Mouse (Mus musculus): ENCODE data around the gene Cbln3. TPM values are rescaled to one million over a fixed set of nuclear protein-coding genes. Genes with fewer than 3 reads are reported as not detected.

Cbln3 gene
- total RNA-seq (2015) (0.17 TPM in 1 of 2 replicates, not detected in the other), total RNA-seq (2017) (0.07 TPM in 1 of 2 replicates, not detected in the other)

- peak; percentile 20; the same call in 1 of the 2 replicates for ATAC-seq (replicated peaks; ENCODE audit: poor library complexity)
Measured at GRCm38 (mm10) chr14:55884166-55884565, at the start of gene Cbln3. Cbln3 (minus strand) TSS chr14:55884392.

GRCm38 (mm10) chr14:55933586-55933985 is 49.4 kb upstream of the Cbln3 start:
- no peak; the same call in 1 of the 2 replicates for ATAC-seq (replicated peaks; ENCODE audit: poor library complexity)

- ATAC-seq (replicated peaks; ENCODE audit: poor library complexity): 0 out of 2 replicates have a peak, but pooled peaks have one; percentile 24
Measured at GRCm38 (mm10) chr14:55929263-55929997, 45.2 kb upstream of the Cbln3 start.

GRCm38 (mm10) chr14:55926847-55927246 is 42.7 kb upstream of the Cbln3 start:
- ATAC-seq (replicated peaks; ENCODE audit: poor library complexity): peak; percentile 19; the same call in 1 of the 2 replicates

- peak; percentile 78 for ATAC-seq (replicated peaks; ENCODE audit: poor library complexity)
Measured at GRCm38 (mm10) chr14:55922475-55923232, 38.5 kb upstream of the Cbln3 start.

- peak; percentile 79 for ATAC-seq (replicated peaks; ENCODE audit: poor library complexity)
Measured at GRCm38 (mm10) chr14:55918240-55919082, 34.3 kb upstream of the Cbln3 start.

GRCm38 (mm10) chr14:55913406-55913805 is 29.2 kb upstream of the Cbln3 start:
- 0 out of 2 replicates have a peak, but pooled peaks have one; percentile 14 for ATAC-seq (replicated peaks; ENCODE audit: poor library complexity)

- peak; percentile 68 for ATAC-seq (replicated peaks; ENCODE audit: poor library complexity)
Measured at GRCm38 (mm10) chr14:55905518-55905917, 21.3 kb upstream of the Cbln3 start.

- ATAC-seq (replicated peaks; ENCODE audit: poor library complexity): peak; percentile 9; the same call in 1 of the 2 replicates
Measured at GRCm38 (mm10) chr14:55900414-55900755, 16.2 kb upstream of the Cbln3 start.

- peak; percentile 96 for ATAC-seq (replicated peaks; ENCODE audit: poor library complexity)
Measured at GRCm38 (mm10) chr14:55899701-55900413, 15.7 kb upstream of the Cbln3 start, which contains the start of gene Sdr39u1. Sdr39u1 (minus strand) TSS chr14:55900293.

- no peak for ATAC-seq (replicated peaks; ENCODE audit: poor library complexity)
Measured at GRCm38 (mm10) chr14:55898947-55899346, 14.8 kb upstream of the Cbln3 start.

- no peak for ATAC-seq (replicated peaks; ENCODE audit: poor library complexity)
Measured at GRCm38 (mm10) chr14:55897671-55898070, 13.5 kb upstream of the Cbln3 start.

- ATAC-seq (replicated peaks; ENCODE audit: poor library complexity): no peak
Measured at GRCm38 (mm10) chr14:55886571-55887382, 2.6 kb upstream of the Cbln3 start.

- peak; percentile 60 for ATAC-seq (replicated peaks; ENCODE audit: poor library complexity)
Measured at GRCm38 (mm10) chr14:55885791-55886271, 1.6 kb upstream of the Cbln3 start.

GRCm38 (mm10) chr14:55885114-55885790 is 1.1 kb upstream of the Cbln3 start:
- 0 out of 2 replicates have a peak, but pooled peaks have one; percentile 6 for ATAC-seq (replicated peaks; ENCODE audit: poor library complexity)

- peak; percentile 83 for ATAC-seq (replicated peaks; ENCODE audit: poor library complexity)
Measured at GRCm38 (mm10) chr14:55884713-55885113, 521 bp upstream of the Cbln3 start, which contains the start of gene Khnyn. Khnyn (plus strand) TSS chr14:55884947.

GRCm38 (mm10) chr14:55883663-55884062 is 529 bp downstream of the Cbln3 start:
- ATAC-seq (replicated peaks; ENCODE audit: poor library complexity): no peak

- no peak for ATAC-seq (replicated peaks; ENCODE audit: poor library complexity)
Measured at GRCm38 (mm10) chr14:55883149-55883661, 987 bp downstream of the Cbln3 start.
